Mouse (Mus musculus): Measurements from ENCODE around the gene Cntn2. TPM values are rescaled to one million over a fixed set of nuclear protein-coding genes. Genes with fewer than 3 reads are reported as not detected.

The Cntn2 gene
- polyA plus RNA-seq, 1 experiment = 0.26 TPM

DNA sequence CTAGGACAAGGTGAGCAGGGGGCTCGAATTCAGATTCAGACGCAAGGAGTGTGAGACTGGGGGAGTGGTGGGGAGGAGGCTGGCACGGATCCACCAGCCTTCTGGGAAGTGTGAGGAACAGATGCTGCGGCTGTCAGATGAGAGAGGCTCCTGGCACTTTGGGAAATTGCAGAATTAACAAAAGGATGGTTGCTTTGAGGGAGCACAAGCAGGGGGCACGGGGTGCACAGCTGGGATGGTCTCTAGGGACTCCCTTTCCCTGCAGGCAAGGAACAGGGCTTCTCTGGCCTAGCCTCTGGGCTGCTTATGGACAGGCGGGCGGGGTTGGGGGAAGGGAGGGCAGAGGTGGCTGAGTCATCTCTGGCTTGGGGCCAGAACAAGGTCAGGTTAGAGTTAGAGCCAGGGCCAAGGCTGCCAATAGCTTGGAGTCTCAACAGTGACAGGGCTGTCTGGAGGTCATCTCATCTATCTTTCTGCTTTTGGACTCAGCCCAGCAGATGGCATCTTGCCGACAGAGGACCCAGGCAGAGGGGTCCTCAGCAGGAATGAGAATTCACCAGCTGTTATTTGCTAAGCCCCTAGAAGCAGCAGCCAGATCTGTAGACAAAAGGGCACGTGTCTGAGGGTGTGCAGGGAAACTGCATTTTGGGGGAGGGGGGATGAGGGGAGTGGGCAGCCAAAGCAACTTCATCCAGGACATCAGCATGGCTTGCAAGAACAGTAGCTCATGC is 15.0 kb upstream of the Cntn2 start:
- DNase-seq (ENCODE audit: low read depth) = no peak

DNA sequence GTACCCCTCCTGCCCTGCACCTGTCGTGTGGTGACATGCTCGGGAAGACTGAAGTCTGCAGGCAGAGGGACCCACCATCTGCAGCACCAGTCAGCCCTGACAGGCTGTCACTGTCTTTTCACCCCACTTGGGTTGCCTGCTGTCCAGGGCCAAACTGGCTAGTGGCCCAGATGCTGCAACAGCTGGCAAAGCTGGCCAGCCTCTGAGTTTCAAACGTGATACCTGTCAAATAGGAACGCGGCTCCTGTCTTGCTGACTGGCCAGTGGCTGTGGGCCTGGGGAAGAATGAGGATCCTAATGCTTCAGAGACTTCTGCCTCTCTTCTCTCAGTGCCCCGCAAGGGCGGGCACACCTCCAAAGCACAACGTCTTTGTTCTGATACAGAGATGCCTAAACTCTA is 733 bp upstream of the Cntn2 start:
- DNase-seq (ENCODE audit: low read depth) = no peak

- no peak for DNase-seq (ENCODE audit: low read depth)
These were observed 1.0 kb downstream of the Cntn2 start for GRCm38 (mm10) chr1:132541824-132542599.

- DNase-seq (ENCODE audit: low read depth) = no peak
These were observed 1.8 kb downstream of the Cntn2 start for GRCm38 (mm10) chr1:132541171-132541823.

DNA sequence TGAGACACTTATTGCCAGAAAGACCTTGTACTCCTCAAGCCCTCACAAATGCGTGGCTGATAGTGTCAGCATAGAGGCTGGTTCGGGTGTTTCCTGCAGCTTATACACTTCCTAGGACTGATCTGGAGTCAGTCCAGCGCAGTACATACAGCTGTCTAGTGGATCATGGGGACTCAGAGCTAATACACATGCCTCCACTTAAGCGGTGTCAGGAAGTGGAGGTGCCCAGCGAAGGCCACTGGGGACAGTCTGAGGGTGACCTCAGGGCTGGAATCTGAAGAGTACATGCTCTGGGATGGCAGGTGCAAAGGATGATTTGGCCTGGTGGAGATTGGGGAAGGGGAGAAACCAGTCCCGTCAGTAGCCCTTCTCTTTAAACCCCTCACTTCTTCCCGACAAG is 2.4 kb downstream of the Cntn2 start:
- no peak for DNase-seq (ENCODE audit: low read depth)

DNA sequence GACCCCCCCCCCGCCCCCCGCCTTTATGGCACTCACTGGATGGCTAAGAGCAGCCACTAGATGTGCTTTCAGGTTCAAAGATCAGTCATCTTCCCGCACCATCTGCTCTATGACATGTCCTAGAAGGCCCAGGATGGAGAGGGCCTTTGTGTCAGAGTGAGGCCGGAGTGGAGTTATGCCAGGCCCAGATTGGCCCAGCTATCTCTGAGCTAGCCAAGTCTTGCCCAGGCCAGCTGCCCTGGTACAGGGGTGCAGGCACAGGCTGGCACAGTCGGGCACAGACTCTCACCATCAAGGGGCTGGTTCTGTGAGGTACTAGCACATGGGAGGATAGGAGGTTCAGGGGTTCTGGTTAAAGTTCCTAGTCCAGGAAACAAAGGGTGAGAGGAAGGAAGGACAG is 5.3 kb downstream of the Cntn2 start:
- no peak for DNase-seq (ENCODE audit: low read depth)

DNA sequence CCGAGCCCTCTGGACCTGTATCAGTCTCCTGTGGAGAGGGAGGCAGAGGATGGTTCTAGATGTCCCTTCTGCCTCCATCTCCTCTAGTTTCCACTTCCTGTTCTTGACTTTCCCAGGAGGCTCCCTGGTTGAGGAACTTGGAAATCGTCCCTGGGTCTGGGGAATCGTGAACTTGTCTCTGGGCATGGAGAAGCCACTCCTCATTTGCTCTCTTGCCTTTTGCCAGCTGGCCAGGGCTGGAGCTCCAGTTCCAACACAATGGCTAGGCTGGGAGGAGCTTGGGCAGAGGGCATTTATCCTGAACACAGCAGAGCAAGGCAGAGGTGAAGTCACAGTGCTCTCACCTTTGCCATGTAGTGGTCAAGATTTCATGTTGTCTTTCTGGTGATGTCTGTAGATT is 6.6 kb downstream of the Cntn2 start:
- no peak for DNase-seq (ENCODE audit: low read depth)

DNA sequence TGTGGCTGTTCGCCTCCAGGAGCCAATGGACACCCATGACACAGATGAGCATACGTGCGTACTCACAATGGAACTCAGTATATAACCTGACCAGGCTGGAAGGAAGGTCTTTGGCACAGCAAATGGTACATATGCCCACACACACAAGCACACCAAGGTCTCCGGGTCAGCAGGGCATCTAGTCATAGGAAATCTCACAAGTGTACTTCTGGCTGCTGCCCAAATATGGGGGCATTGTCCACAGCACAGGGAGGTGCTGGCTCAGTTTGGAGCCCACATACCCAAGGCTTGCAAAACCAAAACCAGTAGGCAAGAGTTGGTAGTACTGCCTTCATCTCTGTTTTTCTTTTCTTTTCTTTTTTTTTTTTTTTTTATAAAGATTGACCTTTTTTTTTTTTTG is 7.5 kb downstream of the Cntn2 start:
- DNase-seq (ENCODE audit: low read depth) = no peak

GRCm38 (mm10) chr1:132533840-132534239 is 9.2 kb downstream of the Cntn2 start:
- no peak for DNase-seq (ENCODE audit: low read depth)

GRCm38 (mm10) chr1:132532521-132532920 is 10.5 kb downstream of the Cntn2 start:
- DNase-seq (ENCODE audit: low read depth) = no peak

DNA sequence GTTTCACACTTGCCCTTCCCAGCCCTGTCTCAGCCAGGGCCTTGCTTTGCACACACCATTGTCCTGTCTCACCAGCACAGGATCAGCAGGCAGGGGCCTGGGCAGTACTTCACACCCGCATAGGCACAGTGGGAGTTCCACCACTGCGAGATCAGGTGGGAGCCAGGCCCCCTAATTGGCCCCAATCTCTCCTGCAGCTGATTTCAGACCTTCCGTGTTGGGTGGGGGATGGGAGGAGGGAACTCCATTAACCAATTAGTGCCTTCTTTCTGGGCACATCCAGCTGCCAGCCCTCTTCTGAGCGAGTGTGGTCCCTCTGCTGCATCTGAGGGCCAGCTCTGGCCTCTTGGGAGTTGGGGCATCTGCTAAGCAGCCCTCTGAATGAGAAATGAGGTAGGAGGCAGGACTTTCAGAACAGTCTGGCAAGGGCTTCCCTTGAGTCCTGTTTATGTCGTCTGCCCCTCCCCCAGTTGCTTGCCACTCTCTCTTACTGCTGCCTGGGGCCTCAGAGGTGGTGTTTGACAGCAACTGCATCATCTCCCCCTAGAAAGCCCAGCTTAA is 12.3 kb downstream of the Cntn2 start:
- DNase-seq (ENCODE audit: low read depth) = no peak

DNA sequence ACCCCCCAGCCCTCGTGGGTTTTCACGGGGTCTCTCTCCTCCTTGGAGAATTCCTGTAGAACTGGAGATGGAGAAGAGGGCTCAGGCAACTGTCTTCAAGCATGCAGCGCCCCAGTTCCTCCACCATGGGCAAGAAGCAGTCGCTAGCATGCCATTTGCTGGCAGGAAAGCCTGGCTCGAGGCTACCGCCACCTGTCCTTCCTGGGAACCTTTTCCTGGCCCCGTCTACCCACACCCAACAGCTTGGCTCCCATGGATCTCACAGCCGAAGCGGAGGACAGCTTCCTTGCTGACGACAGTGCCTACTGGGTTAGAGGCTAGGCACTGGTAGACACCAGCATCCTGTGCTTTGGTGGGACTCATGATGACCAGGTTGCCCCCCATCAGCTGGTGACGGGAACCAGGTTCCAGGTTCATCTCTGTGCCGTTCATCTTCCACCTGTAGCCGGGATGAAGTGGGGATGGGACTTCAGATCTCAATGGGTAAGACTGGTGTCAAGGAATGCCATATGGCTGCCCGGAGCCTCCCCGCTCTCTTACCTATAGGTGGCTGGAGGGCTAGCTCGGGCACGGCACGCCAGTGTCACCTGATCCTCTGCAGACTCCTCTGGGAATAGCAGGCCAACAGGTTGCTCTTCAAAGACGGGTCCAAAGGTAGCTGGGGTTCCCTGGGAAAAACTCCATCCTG is 14.3 kb downstream of the Cntn2 start:
- DNase-seq (ENCODE audit: low read depth) = no peak

DNA sequence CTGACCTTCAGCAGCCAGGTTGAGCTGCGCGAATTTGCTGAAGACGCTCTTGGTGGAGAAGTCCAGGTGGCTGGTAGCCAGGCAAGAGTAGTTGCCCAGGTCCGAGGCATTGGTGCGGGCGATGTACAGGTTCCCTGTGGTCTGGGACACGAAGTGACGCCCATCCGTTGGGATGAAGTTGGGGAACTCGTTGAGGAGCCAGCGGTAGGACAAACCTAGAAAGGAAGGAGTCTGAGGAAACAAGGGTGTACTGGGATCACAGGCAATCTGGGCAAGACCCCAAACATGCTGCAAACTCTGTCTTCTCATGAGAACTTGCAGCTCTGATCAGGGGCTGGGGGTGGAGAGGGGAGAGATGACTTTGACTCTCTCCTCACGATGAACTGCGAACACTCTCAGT is 15.0 kb downstream of the Cntn2 start:
- no peak for DNase-seq (ENCODE audit: low read depth)

DNA sequence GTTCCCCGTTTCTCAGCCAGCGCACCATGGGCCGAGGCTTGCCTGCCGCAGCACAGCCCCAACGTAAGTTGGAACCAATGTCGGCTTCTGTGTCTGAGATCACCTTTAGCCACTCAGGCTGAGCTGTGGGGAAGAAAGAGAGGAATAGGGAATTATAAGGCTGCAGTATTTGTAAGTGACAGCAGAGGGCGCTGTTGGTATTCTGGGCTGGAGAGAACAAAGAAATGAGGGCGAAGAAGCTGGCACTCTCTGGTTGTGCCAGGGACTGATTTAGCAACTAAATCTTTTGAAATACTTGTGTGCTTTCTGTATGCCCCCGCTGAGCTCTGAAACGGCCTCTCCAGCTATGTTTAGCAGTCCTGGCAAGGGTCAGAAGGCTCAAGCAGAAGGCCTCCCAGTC is 17.2 kb downstream of the Cntn2 start:
- peak; percentile 22 for DNase-seq (ENCODE audit: low read depth)

DNA sequence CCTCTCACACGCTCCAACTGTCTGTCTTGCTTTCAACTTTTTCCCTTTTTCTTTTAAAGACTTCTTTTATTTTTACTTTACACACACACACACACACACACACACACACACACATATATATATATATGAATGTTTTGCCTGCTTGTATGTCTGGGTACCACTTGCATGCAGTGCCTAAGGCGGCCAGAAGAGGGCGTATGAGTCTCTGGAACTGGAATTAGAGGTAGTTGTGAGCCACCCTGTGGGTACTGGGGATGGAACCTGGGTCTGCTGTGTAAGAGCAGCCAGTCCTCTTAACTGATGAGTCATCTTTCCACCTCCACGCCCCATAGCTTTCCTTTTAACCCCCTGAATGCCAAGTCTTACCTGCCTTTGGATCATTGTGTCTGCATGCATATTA is 19.1 kb downstream of the Cntn2 start:
- no peak for DNase-seq (ENCODE audit: low read depth)

DNA sequence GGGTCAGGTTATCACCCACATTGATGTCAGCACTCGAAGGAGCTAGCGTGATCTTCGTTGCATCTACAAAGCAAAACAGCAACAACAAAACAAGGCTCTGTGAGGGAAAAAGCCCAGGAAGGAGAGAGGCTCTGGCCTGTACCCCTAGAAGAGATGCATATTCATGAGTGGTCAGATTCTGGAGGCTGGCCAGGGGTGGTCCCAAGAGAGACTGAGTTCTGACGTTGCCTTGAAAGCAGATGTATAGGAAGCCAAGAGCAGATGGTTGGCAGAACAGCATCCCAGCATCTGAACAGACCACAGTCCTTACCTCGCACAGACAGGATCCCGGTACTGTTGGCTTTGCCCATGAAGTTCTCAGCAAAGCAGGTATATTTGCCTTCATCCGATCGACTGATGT is 20.0 kb downstream of the Cntn2 start:
- DNase-seq (ENCODE audit: low read depth) = no peak

DNA sequence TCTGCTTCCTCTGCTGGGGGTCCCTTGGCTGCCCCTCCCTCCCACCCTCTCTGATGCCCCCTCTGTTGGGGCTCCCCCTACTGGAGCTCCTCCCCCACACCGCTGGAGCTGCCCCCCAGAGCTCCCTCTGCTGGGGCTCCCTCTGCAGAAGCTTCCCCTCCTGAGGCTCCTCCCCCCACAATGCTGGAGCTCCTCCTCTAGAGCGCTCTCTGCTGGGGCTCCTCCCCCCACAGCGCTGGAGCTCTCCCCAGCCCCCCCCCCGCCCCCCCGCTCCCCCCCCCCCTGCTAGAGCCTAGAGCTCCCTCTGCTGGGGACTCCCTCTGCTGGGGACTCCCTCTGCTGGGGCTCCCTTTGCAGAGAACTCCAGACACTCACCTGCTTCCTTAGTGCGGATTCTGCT is 22.3 kb downstream of the Cntn2 start:
- no peak for DNase-seq (ENCODE audit: low read depth)

- no peak for DNase-seq (ENCODE audit: low read depth)
These were observed 23.3 kb downstream of the Cntn2 start for GRCm38 (mm10) chr1:132519734-132520133.

DNA sequence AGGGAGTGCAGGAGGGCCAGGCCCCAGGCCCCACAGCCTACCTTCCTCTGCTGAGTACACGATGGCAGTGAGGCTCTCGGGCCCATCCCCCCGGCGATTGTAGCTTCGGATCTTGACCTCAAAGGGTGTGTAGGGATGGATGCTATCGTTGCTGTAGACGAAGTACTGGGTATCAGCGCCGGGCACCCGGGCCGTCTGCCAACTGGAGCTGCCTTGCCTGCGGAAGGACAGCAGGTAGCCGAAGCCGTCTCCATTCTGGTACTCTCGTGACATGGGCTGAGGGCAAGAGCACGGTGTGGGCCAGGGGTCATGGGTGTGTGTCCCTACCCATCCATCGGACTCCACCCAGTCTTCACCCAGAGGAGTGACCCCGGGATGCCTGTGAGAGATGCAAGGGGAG is 24.4 kb downstream of the Cntn2 start:
- DNase-seq (ENCODE audit: low read depth) = no peak

DNA sequence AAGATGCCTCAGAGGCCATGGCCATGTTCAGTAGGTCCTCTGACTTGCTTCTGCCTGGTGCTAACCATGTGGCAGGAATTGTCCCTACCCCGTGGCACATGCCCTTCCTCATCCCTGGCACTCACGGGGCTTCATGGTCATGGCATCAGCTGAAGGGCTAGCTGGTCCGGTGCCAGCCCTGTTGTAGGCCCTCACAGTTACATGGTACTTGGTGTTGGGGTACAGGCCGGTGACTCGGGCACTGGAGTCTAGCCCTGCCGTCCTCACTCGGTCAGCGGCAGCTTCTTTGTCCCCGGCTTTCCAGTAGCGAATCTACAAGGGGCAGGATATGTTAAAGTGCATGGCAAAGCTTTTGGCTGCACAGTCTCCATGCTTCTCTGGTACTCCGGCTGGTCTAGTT is 26.3 kb downstream of the Cntn2 start:
- no peak for DNase-seq (ENCODE audit: low read depth)

- no peak for DNase-seq (ENCODE audit: low read depth)
These were observed 27.7 kb downstream of the Cntn2 start for GRCm38 (mm10) chr1:132515339-132515738.

GRCm38 (mm10) chr1:132512106-132512505 is 30.9 kb downstream of the Cntn2 start:
- DNase-seq (ENCODE audit: low read depth) = no peak
